Mouse (Mus musculus) skeletal muscle tissue, postnatal 0 days (tissue): ENCODE results near the gene Kyat1. TPM values are rescaled to one million over a fixed set of nuclear protein-coding genes. Genes with fewer than 3 reads are reported as not detected.

Source experiments
- polyA plus RNA-seq: library from polyadenylated mRNA; unstranded; fragments of >200 nt; fragmentation: Nextera tagmentation; extraction: Ambion mirVana; gene quantifications from 2 replicates; pipeline ENCODE4 v1.2.1, GENCODE M21; 2015

Gene Kyat1
- 9.6 TPM in 2 replicates for polyA plus RNA-seq

DNA sequence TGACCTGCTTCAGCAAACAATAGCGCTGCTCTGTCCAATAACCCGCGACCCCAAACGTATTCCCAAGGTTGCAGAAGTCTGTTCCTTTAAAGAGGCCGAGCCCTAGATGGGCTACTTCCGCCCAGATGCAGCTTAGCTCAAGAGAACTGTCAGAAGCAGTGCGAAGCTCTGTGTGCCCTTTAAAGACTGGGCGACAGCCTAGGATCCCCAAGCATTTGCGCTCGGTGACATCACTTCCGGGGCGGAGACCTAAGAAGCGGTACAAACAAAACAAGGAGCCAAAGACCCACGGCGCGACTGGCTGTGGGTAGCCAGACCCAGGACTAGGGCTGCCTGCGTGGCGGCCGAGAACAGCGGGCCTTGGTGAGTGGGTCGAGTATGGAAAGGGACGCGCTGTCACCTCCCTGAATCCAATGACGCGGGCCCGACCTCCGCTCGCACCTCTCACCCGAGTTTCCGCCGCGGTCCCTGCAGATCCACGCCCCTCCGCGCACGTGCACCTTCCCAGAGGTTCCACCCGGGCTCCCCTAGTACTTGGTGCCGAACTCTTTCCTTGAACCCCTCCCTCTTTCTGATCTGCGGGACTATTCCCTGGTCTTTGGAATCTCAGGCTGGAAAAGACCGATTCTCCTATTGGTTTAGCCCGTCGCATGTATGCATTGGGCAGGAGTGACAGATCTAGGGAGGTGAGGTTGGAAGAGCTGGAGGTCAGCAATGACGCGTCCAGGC lies at the start of gene Kyat1:
Kyat1 (minus strand) TSS at position 219 of the 729 bp plus-strand sequence.

DNA sequence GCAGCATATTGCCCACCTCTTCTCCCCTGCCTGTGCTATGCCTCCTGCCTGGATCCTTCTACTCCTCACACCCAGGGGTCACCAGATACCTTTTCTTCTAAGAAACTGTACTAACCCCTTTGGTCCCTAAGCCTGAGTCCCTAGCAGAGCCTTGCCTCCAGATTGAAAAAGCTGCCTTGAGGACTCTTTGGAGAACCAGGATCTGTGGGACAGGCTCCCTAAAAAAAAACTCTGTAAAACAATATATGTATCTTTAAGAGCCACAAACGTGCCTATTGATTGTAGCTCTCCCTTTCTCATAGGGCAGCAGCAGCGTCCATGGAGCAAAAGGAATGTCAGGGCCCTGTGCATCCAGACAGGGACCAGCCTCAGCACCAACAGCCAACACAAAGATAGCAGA lies 34.6 kb upstream of the Kyat1 start, which contains the start of gene Gm28035:
Gm28035 (plus strand) TSS at position 301 of the 400 bp plus-strand sequence.

GRCm38 (mm10) chr2:30237199-30237880 lies 31.7 kb upstream of the Kyat1 start, which contains the start of gene Lrrc8a:
Gene Lrrc8a (plus strand): TSS chr2:30237715.

GRCm38 (mm10) chr2:30177700-30178675 lies 27.7 kb downstream of the Kyat1 start, which contains the start of gene Spout1:
Gene Spout1 (minus strand): TSS chr2:30178459.

DNA sequence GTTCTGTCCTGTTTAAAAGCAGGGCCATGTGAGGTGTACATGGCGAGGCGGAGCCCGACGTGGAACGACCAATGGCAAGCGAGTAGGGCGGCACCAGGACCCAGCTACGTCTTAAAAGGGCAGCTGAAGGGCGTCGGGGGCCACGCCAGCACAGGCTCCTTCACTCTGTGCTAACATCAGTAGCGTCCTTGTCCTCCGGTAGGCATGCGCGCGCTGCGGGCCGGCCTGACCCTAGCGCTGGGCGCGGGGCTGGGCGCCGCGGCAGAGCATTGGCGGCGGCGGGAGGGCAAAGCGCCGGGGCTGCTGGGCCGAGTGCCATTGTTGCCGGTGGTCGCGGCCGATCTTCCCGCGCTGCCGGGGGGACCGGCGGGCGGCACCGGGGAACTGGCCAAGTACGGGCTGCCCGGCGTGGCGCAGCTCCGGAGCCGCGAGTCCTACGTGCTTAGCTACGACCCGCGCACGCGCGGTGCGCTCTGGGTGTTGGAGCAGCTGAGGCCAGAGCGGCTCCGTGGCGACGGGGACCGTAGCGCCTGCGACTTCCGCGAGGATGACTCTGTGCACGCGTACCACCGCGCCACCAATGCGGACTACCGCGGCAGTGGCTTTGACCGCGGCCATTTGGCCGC lies 34.2 kb downstream of the Kyat1 start, which contains the start of gene Endog:
Endog (plus strand) TSS at position 123 of the 626 bp plus-strand sequence.

Other genes starting within 250 kb of the Kyat1 start
- 53.7 and 54.5 TPM in 2 replicates for gene Sptan1, start 240.3 kb downstream of the Kyat1 start, polyA plus RNA-seq
- gene Wdr34, start 157.0 kb downstream of the Kyat1 start, polyA plus RNA-seq: 12.5 and 13.9 TPM in 2 replicates
- gene Set, start 148.5 kb downstream of the Kyat1 start, polyA plus RNA-seq: 133 and 153 TPM in 2 replicates
- 3.1 and 3.2 TPM in 2 replicates for gene Pkn3, start 128.2 kb downstream of the Kyat1 start, polyA plus RNA-seq
- 7.4 and 9.1 TPM in 2 replicates for gene Zdhhc12, start 112.2 kb downstream of the Kyat1 start, polyA plus RNA-seq
- gene Zer1, start 81.3 kb downstream of the Kyat1 start, polyA plus RNA-seq: 3.4 and 4.3 TPM in 2 replicates
- gene Tbc1d13, start 72.1 kb downstream of the Kyat1 start, polyA plus RNA-seq: 2.5 and 4.2 TPM in 2 replicates
- 52.5 and 63.3 TPM in 2 replicates for gene Endog, start 34.4 kb downstream of the Kyat1 start, polyA plus RNA-seq
- 14.9 and 20.0 TPM in 2 replicates for gene Spout1, start 27.4 kb downstream of the Kyat1 start, polyA plus RNA-seq
- 17.7 and 19.1 TPM in 2 replicates for gene Lrrc8a, start 31.9 kb upstream of the Kyat1 start, polyA plus RNA-seq
- gene Gm28035, start 34.7 kb upstream of the Kyat1 start, polyA plus RNA-seq: 0.10 and 0.16 TPM in 2 replicates
- 22.3 and 22.4 TPM in 2 replicates for gene Phyhd1, start 60.4 kb upstream of the Kyat1 start, polyA plus RNA-seq
- gene Gm28038, start 75.2 kb upstream of the Kyat1 start, polyA plus RNA-seq: not detected in 2 replicates
- 27.4 and 34.2 TPM in 2 replicates for gene Dolk, start 80.5 kb upstream of the Kyat1 start, polyA plus RNA-seq
- 8.8 and 9.5 TPM in 2 replicates for gene Nup188, start 80.5 kb upstream of the Kyat1 start, polyA plus RNA-seq
- 52.3 and 73.6 TPM in 2 replicates for gene Sh3glb2, start 153.5 kb upstream of the Kyat1 start, polyA plus RNA-seq
- 14.9 and 16.2 TPM in 2 replicates for gene Miga2, start 158.4 kb upstream of the Kyat1 start, polyA plus RNA-seq
- gene Dolpp1, start 186.4 kb upstream of the Kyat1 start, polyA plus RNA-seq: 16.2 and 19.4 TPM in 2 replicates
- gene Crat, start 210.0 kb upstream of the Kyat1 start, polyA plus RNA-seq: 227 and 232 TPM in 2 replicates
- gene Ptpa, start 210.2 kb upstream of the Kyat1 start, polyA plus RNA-seq: 84.5 and 101 TPM in 2 replicates